Mouse (Mus musculus) kidney, postnatal 25 days (tissue): ENCODE data around the gene Olfr30.
"Not testable (repeated sequence)": the region's sequence is repeated elsewhere in the genome, so short reads cannot be mapped to it uniquely, and the experiment has no call there.

Experiments
- DNase-seq, 2 experiments: peaks; one replicate each; pipeline ENCODE4 v3.0.0; 2021; ENCODE audit warnings: mixed read lengths in 2 of 2

Gene Olfr30

GRCm38 (mm10) chr11:58462170-58462569 lies at the start of gene Olfr30:
Olfr30 (minus strand) TSS chr11:58462270.
- no peak for DNase-seq

- not testable (repeated sequence) for DNase-seq
Measured at GRCm38 (mm10) chr11:58509058-58509457, 47.0 kb upstream of the Olfr30 start.

- DNase-seq: not testable (repeated sequence)
Measured at GRCm38 (mm10) chr11:58502472-58502871, 40.4 kb upstream of the Olfr30 start, which contains the start of gene Olfr331. Olfr331 (minus strand) TSS chr11:58502572.

GRCm38 (mm10) chr11:58499290-58499689 lies 37.2 kb upstream of the Olfr30 start:
- no peak for DNase-seq

- DNase-seq: no peak
Measured at GRCm38 (mm10) chr11:58498761-58499160, 36.7 kb upstream of the Olfr30 start.

GRCm38 (mm10) chr11:58492455-58492854 lies 30.4 kb upstream of the Olfr30 start, which contains the start of gene Olfr332:
Olfr332 (minus strand) TSS chr11:58492555.
- DNase-seq: no peak

GRCm38 (mm10) chr11:58453592-58453991 lies 8.5 kb downstream of the Olfr30 start:
- no peak for DNase-seq

- DNase-seq: no peak
Measured at GRCm38 (mm10) chr11:58452759-58453158, 9.3 kb downstream of the Olfr30 start, which contains the start of gene Lypd9. Lypd9 (minus strand) TSS chr11:58452923.

GRCm38 (mm10) chr11:58437866-58438265 lies 24.2 kb downstream of the Olfr30 start:
- DNase-seq: no peak

- no peak for DNase-seq
Measured at GRCm38 (mm10) chr11:58432259-58432658, 29.8 kb downstream of the Olfr30 start, which contains the start of gene Gm12253. Gm12253 (plus strand) TSS chr11:58432559.

GRCm38 (mm10) chr11:58420815-58421214 lies 41.3 kb downstream of the Olfr30 start, which contains the start of gene 1810065E05Rik:
1810065E05Rik (plus strand) TSS chr11:58421111.
- DNase-seq: no peak

- DNase-seq: no peak
Measured at GRCm38 (mm10) chr11:58418336-58418735, 43.7 kb downstream of the Olfr30 start.

GRCm38 (mm10) chr11:58408066-58408465 lies 54.0 kb downstream of the Olfr30 start:
- peak in 1 of 2 experiments; percentile 5 for DNase-seq
